Mouse (Mus musculus) stomach, embryonic 16.5 days (tissue): Measurements from ENCODE around the gene Ascc2. TPM values are rescaled to one million over a fixed set of nuclear protein-coding genes. Genes with fewer than 3 reads are reported as not detected.

Experiments used
- ATAC-seq: fragments of 200-750 bp; cut with Nextera tagmentation; 2 replicates; pipeline ENCODE4 v1.8.0; 2017; ENCODE audit warnings: moderate number of reproducible peaks, moderate TSS enrichment; ENCODE audit not compliant: insufficient read depth, low FRiP score
- H3K27ac ChIP-seq: fragments of 300-500 bp; sonication (generic); 2 replicates; pipeline ENCODE4 v1.5.1; 2014; ENCODE audit warnings: low read length
- H3K27me3 ChIP-seq: fragments of 300-500 bp; sonication (generic); 2 replicates; pipeline ENCODE4 v1.6.1; 2014; ENCODE audit warnings: low read length, control low read depth, mixed read lengths; ENCODE audit not compliant: control insufficient read depth, insufficient read depth
- H3K36me3 ChIP-seq: fragments of 300-500 bp; sonication (generic); 2 replicates; pipeline ENCODE4 v1.6.1; 2014; ENCODE audit warnings: low read length; ENCODE audit not compliant: control insufficient read depth, insufficient read depth
- H3K4me1 ChIP-seq: fragments of 300-500 bp; sonication (generic); 2 replicates; pipeline ENCODE4 v1.6.1; 2014; ENCODE audit warnings: low read length, control low read depth, mixed read lengths; ENCODE audit not compliant: control insufficient read depth, insufficient read depth
- H3K4me2 ChIP-seq: fragments of 300-500 bp; sonication (generic); 2 replicates; pipeline ENCODE4 v1.6.1; 2014; ENCODE audit warnings: low read depth, low read length, mixed read lengths
- H3K4me3 ChIP-seq: fragments of 300-500 bp; sonication (generic); replicated peaks from 2 replicates; pipeline ENCODE4 v1.5.1; 2014; ENCODE audit warnings: mild to moderate bottlenecking, low read length
- H3K9ac ChIP-seq: fragments of 300-500 bp; sonication (generic); 2 replicates; pipeline ENCODE4 v1.6.1; 2014; ENCODE audit warnings: low read length
- H3K9me3 ChIP-seq: fragments of 300-500 bp; sonication (generic); replicated peaks from 2 replicates; pipeline ENCODE4 v1.6.1; 2016; ENCODE audit warnings: low read length, control low read depth; ENCODE audit not compliant: control insufficient read depth
- WGBS: fragments of 180-500 bp; shearing (Covaris S2); extraction: QIAGEN DNeasy Blood & Tissue Kit; methylation state at CpG from one replicate; pipeline ENCODE4 v1.1.7; 2014; 5-methylcytosine and 5-hydroxymethylcytosine counted together
- polyA plus RNA-seq: library from polyadenylated mRNA; unstranded; fragments of >200 nt; fragmentation: Nextera tagmentation; extraction: Ambion mirVana; gene quantifications from 2 replicates; pipeline ENCODE4 v1.2.1, GENCODE M21; 2015

Ascc2 gene
- polyA plus RNA-seq, 1 experiment from 2014 or later: 34.2 TPM

- H3K4me3 ChIP-seq: no peak overlapping the region
- no peak overlapping the region for H3K9ac ChIP-seq
- no peaks in the 10 kb centered on the region for H3K9me3 ChIP-seq
- H3K4me2 ChIP-seq: no peak overlapping the region
- WGBS: 59% methylated on average over 5 of the region's 5 CpGs
- ATAC-seq: no peak
- no peaks in the 10 kb centered on the region for H3K36me3 ChIP-seq
- no peaks in the 10 kb centered on the region for H3K4me1 ChIP-seq
- no peak overlapping the region for H3K27ac ChIP-seq
- no peaks in the 10 kb centered on the region for H3K27me3 ChIP-seq
Observed at GRCm38 (mm10) chr11:4622997-4623396, 14.6 kb upstream of the Ascc2 start.

DNA sequence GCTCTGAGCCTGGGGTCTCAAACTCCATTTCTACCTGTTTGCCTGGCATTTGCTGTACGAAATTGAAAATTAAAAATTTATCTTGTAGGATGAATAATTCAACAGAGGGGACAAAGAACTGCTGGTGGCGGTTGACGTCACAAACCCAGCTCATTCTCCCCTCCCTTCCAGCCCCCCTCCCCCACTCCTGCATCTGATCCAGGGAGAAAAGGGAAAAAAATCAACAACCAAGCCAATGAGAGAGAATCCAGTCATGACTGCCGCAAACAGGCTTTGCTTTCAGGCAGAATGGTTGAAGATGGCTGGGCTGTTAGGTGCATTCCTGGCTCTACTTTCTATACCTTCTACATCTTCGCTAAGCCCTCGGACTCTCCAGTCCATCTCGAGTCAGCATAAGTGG lies 11.6 kb upstream of the Ascc2 start:
- Histone ChIP-seq H3K4me1 (peaks cover 4% of the 10 kb centered on the region; the same call in 1 of the 2 replicates), H3K36me3 (no peaks in the 10 kb centered on the region), H3K9me3 (no peaks in the 10 kb centered on the region), H3K27ac (no peak overlapping the region), H3K9ac (no peak overlapping the region), H3K4me3 (no peak overlapping the region), H3K4me2 (no peak overlapping the region), H3K27me3 (no peaks in the 10 kb centered on the region)
- ATAC-seq: no peak
- 79% methylated on average over 7 of the region's 7 CpGs for WGBS

GRCm38 (mm10) chr11:4627636-4628035 lies 9.9 kb upstream of the Ascc2 start:
- H3K4me3 ChIP-seq: no peak overlapping the region
- no peaks in the 10 kb centered on the region for H3K9me3 ChIP-seq
- peaks cover 4% of the 10 kb centered on the region; the same call in 1 of the 2 replicates for H3K4me1 ChIP-seq
- no peaks in the 10 kb centered on the region for H3K36me3 ChIP-seq
- WGBS: 65% methylated on average over 7 of the region's 7 CpGs
- no peaks in the 10 kb centered on the region for H3K27me3 ChIP-seq
- no peak overlapping the region for H3K4me2 ChIP-seq
- ATAC-seq: no peak
- H3K27ac ChIP-seq: no peak overlapping the region
- H3K9ac ChIP-seq: no peak overlapping the region

DNA sequence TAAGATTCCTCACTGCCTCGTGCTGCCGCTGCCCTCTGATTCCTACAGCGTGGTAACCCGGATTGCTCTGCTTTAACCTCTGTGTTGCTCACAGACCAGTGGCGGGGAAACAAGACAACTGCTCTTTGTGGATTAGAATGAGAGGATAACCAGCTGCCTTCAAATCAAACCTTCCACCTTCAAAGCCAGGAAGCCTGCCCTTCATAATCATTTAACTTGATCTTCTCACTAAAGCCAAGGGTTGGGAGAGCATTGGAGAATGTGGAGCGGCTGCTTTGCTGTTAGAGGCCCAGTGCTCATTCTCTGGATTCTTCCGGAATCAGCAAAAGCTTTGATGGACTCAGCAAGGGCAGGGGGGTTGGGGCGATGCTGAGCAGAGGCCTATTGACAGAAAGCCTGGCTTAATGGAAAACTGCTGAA lies 7.7 kb upstream of the Ascc2 start:
- WGBS: 16% methylated on average over 8 of the region's 8 CpGs
- no peak overlapping the region for H3K4me2 ChIP-seq
- ATAC-seq: no peak
- no peaks in the 10 kb centered on the region for H3K36me3 ChIP-seq
- no peaks in the 10 kb centered on the region for H3K9me3 ChIP-seq
- no peak overlapping the region for H3K9ac ChIP-seq
- peak overlapping the region; percentile 22; the same call in 1 of the 2 replicates for H3K27ac ChIP-seq
- no peak overlapping the region for H3K4me3 ChIP-seq
- peaks cover 4% of the 10 kb centered on the region; the same call in 1 of the 2 replicates for H3K4me1 ChIP-seq
- no peaks in the 10 kb centered on the region for H3K27me3 ChIP-seq

DNA sequence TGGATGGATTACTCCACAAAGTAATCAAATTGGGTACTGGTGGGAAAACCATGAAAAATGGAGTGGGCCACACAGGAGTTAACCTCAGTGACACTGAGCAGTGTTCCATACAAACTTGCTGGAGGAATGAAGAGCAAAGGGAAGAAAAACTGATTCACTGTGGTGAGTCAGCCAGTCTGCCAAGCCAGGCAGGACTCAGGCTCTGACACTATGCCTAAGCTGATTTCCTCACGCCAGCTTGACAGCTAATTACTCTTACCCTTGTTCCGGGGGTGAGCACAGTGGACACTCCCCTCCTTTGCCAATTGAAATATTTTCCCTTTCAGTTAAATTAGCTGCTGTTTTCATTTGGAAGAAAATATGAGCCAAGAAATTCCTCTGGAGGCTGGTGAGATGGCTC lies 4.1 kb upstream of the Ascc2 start:
- Histone ChIP-seq H3K9me3 (no peaks in the 10 kb centered on the region), H3K9ac (no peak overlapping the region), H3K27ac (no peak overlapping the region), H3K4me1 (peaks cover 15% of the 10 kb centered on the region), H3K4me3 (no peak overlapping the region), H3K4me2 (no peak overlapping the region), H3K36me3 (no peaks in the 10 kb centered on the region), H3K27me3 (no peaks in the 10 kb centered on the region)
- no peak for ATAC-seq
- WGBS: 17% methylated on average over 2 of the region's 2 CpGs

DNA sequence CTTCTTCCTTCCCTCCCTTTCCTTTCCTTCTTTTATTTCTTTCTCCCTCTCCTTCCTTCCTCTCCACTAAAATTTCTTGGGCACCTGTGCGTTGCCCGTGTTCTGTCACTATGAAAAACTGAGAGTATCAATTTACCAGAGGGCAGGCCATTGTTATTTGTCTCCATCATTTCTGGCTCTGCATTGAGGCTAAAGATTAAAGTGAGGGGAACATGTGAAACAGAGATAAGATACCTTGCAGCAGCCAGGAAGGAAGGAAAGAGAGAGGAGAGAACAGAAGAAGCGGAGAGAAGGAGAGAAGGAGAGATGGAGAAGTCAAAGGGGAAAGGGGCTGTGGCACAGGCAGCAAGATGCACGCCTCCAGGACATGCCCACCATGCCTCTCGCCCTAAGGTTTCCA lies 3.2 kb upstream of the Ascc2 start:
- 60% methylated on average over 5 of the region's 5 CpGs for WGBS

GRCm38 (mm10) chr11:4636782-4637342 lies 685 bp upstream of the Ascc2 start:
- no peaks in the 10 kb centered on the region for H3K27me3 ChIP-seq
- no peaks in the 10 kb centered on the region for H3K36me3 ChIP-seq
- H3K9ac ChIP-seq: peak overlapping the region; percentile 75
- no peaks in the 10 kb centered on the region for H3K9me3 ChIP-seq
- H3K4me2 ChIP-seq: peak overlapping the region; percentile 79
- H3K27ac ChIP-seq: peak overlapping the region; percentile 89
- peak overlapping the region; percentile 76 for H3K4me3 ChIP-seq
- 46% methylated on average over 5 of the region's 5 CpGs for WGBS
- no peak for ATAC-seq
- peaks cover 13% of the 10 kb centered on the region for H3K4me1 ChIP-seq

More for the DNA sequence above, 3.2 kb upstream of the Ascc2 start:
- Histone ChIP-seq H3K9ac (no peak overlapping the region), H3K27ac (no peak overlapping the region), H3K4me1 (peaks cover 17% of the 10 kb centered on the region), H3K27me3 (no peaks in the 10 kb centered on the region), H3K4me3 (no peak overlapping the region), H3K9me3 (no peaks in the 10 kb centered on the region), H3K36me3 (no peaks in the 10 kb centered on the region), H3K4me2 (no peak overlapping the region)
- no peak for ATAC-seq

DNA sequence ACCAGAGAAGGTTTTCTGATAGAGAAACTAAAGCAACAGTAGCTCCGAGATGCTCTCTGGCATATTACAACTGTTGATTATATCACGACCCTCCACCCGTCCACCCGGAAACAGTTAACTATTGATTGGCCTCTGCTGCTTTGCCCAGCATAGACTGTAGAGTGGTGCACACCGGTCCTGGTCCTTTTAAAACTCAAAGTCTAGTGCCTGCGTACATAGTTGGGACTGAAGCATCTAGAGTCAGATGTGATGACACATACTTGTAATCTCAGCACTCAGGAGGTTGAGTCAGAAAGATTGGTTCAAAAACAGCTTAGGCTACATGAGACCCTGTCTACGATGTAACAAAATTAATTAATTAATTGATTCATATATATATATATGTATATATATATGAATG lies 714 bp downstream of the Ascc2 start:
- peak overlapping the region; percentile 75 for H3K9ac ChIP-seq
- ATAC-seq: no peak
- H3K4me3 ChIP-seq: peak overlapping the region; percentile 76
- 17% methylated on average over 7 of the region's 7 CpGs for WGBS
- H3K4me2 ChIP-seq: peak overlapping the region; percentile 79
- no peaks in the 10 kb centered on the region for H3K36me3 ChIP-seq
- H3K4me1 ChIP-seq: peaks cover 13% of the 10 kb centered on the region
- no peaks in the 10 kb centered on the region for H3K9me3 ChIP-seq
- no peaks in the 10 kb centered on the region for H3K27me3 ChIP-seq
- H3K27ac ChIP-seq: no peak overlapping the region

GRCm38 (mm10) chr11:4641185-4641584 lies 3.6 kb downstream of the Ascc2 start:
- ATAC-seq: no peak
- no peak overlapping the region for H3K9ac ChIP-seq
- no peaks in the 10 kb centered on the region for H3K27me3 ChIP-seq
- peaks cover 13% of the 10 kb centered on the region for H3K4me1 ChIP-seq
- no peaks in the 10 kb centered on the region for H3K36me3 ChIP-seq
- H3K4me3 ChIP-seq: no peak overlapping the region
- H3K9me3 ChIP-seq: no peaks in the 10 kb centered on the region
- no peak overlapping the region for H3K27ac ChIP-seq
- no peak overlapping the region for H3K4me2 ChIP-seq
